ENCODE assay signal across 25 mouse cellular contexts in genomic region chr5:111975686-111976085, GRCm38 (mm10).
DNase-seq lines count a peak whose midpoint lies in the region; ATAC-seq lines count a peak whose summit lies in the region.
"Had no signal": no experiment of that assay in that cellular context is flagged by ENCODE, and none has a peak within 500 bp of the region (broad histone marks: within the 10 kb centered on the region; RNA-seq: fewer than 3 reads in every experiment).

No protein-coding gene starts in this region.

- ATAC-seq in forebrain, embryonic 12.5 days (ENCODE audit: low FRiP score): no peak
- 0 out of 2 replicates have a peak, but pooled peaks have one; percentile 43 for ATAC-seq in hindbrain, embryonic 14.5 days (ENCODE audit: low FRiP score)
- no peak for ATAC-seq in hindbrain, embryonic 16.5 days
- ATAC-seq in forebrain, embryonic 15.5 days (replicated peaks): no peak
- ATAC-seq: inflammation-experienced regulatory T-cells, adult 6 months had no signal

- peaks cover 10% of the 10 kb centered on the region for H3K9me3 ChIP-seq in forebrain, embryonic 12.5 days
- H3K9me3 ChIP-seq in forebrain, embryonic 10.5 days: peaks cover 12% of the 10 kb centered on the region
- no peaks in the 10 kb centered on the region; the same call in 1 of the 2 replicates for H3K9me3 ChIP-seq in hindbrain, embryonic 14.5 days (ENCODE audit: control insufficient read depth, low read length)
- H3K9me3 ChIP-seq in hindbrain, embryonic 16.5 days (ENCODE audit: control insufficient read depth, low read length): peaks cover 5% of the 10 kb centered on the region
- no peaks in the 10 kb centered on the region for H3K9me3 ChIP-seq in forebrain, embryonic 15.5 days
- H3K9me3 ChIP-seq: embryonic facial prominence, embryonic 15.5 days; limb, embryonic 15.5 days had no signal

- H3K36me3 ChIP-seq in forebrain, embryonic 12.5 days (replicated peaks): no peaks in the 10 kb centered on the region
- H3K36me3 ChIP-seq in forebrain, embryonic 10.5 days (replicated peaks): no peaks in the 10 kb centered on the region
- no peaks in the 10 kb centered on the region for H3K36me3 ChIP-seq in hindbrain, embryonic 14.5 days (replicated peaks; ENCODE audit: control insufficient read depth, insufficient read depth)
- H3K36me3 ChIP-seq in hindbrain, embryonic 16.5 days (ENCODE audit: control insufficient read depth, insufficient read depth, low read length): no peaks in the 10 kb centered on the region
- H3K36me3 ChIP-seq in forebrain, embryonic 15.5 days: no peaks in the 10 kb centered on the region
- H3K36me3 ChIP-seq: embryonic facial prominence, embryonic 15.5 days; limb, embryonic 15.5 days had no signal

- peaks cover 7% of the 10 kb centered on the region; the same call in 1 of the 2 replicates for H3K27me3 ChIP-seq in forebrain, embryonic 12.5 days
- H3K27me3 ChIP-seq in forebrain, embryonic 10.5 days (ENCODE audit: poor library complexity, severe bottlenecking): no peaks in the 10 kb centered on the region
- H3K27me3 ChIP-seq in hindbrain, embryonic 14.5 days (ENCODE audit: control insufficient read depth, insufficient read depth, low read length): no peaks in the 10 kb centered on the region
- no peaks in the 10 kb centered on the region for H3K27me3 ChIP-seq in hindbrain, embryonic 16.5 days (replicated peaks; ENCODE audit: control insufficient read depth, insufficient read depth, low read length)
- H3K27me3 ChIP-seq in forebrain, embryonic 15.5 days: no peaks in the 10 kb centered on the region
- H3K27me3 ChIP-seq: embryonic facial prominence, embryonic 15.5 days had no signal

- no peak overlapping the region for H3K4me2 ChIP-seq in forebrain, embryonic 12.5 days
- H3K4me2 ChIP-seq in hindbrain, embryonic 14.5 days (replicated peaks): no peak overlapping the region
- no peak overlapping the region for H3K4me2 ChIP-seq in hindbrain, embryonic 16.5 days (ENCODE audit: low read length)
- no peak overlapping the region for H3K4me2 ChIP-seq in forebrain, embryonic 15.5 days (replicated peaks)
- H3K4me2 ChIP-seq: embryonic facial prominence, embryonic 15.5 days; limb, embryonic 15.5 days; lung, embryonic 14.5 days had no signal

- no peak overlapping the region for H3K9ac ChIP-seq in forebrain, embryonic 12.5 days
- no peak overlapping the region for H3K9ac ChIP-seq in hindbrain, embryonic 14.5 days
- no peak overlapping the region for H3K9ac ChIP-seq in hindbrain, embryonic 16.5 days (ENCODE audit: low read depth, low read length)
- H3K9ac ChIP-seq in forebrain, embryonic 15.5 days (replicated peaks): no peak overlapping the region
- H3K9ac ChIP-seq: embryonic facial prominence, embryonic 15.5 days; limb, embryonic 15.5 days; liver, embryonic 14.5 days; lung, embryonic 14.5 days had no signal

- H3K4me3 ChIP-seq in forebrain, embryonic 12.5 days (replicated peaks): no peak overlapping the region
- no peak overlapping the region for H3K4me3 ChIP-seq in forebrain, embryonic 10.5 days
- H3K4me3 ChIP-seq in hindbrain, embryonic 14.5 days (replicated peaks; ENCODE audit: low read length): no peak overlapping the region
- no peak overlapping the region for H3K4me3 ChIP-seq in hindbrain, embryonic 16.5 days (ENCODE audit: low read length)
- no peak overlapping the region for H3K4me3 ChIP-seq in forebrain, embryonic 15.5 days
- H3K4me3 ChIP-seq: embryonic facial prominence, embryonic 15.5 days; heart, adult 2 months; limb, embryonic 15.5 days; megakaryocyte, embryonic 14.5 days had no signal

- DNase-seq in forebrain, embryonic 10.5 days (ENCODE audit: extremely low spot score, low spot score): no peak
- DNase-seq in hindbrain, embryonic 14.5 days (ENCODE audit: low spot score): no peak
- DNase-seq in retina, postnatal 1 day: peak; percentile 75
- DNase-seq in urinary bladder, postnatal 25 days (ENCODE audit: low spot score): no peak
- DNase-seq in left cerebral cortex, adult 18-20 months (ENCODE audit: low spot score in 2 of 2): no peak
- DNase-seq: cerebellum, adult 18-20 months; cerebellum, postnatal 14 days; gastrocnemius, postnatal 25 days; heart, adult 2 months; kidney, adult 2 months; left cerebral cortex, postnatal 4 days; lung, embryonic 14.5 days; lung, postnatal 36 days; midbrain, embryonic 14.5 days; right cerebral cortex, postnatal 25 days; thymus, postnatal 25 days had no signal

- peaks cover 7% of the 10 kb centered on the region; the same call in 1 of the 2 replicates for H3K4me1 ChIP-seq in forebrain, embryonic 12.5 days
- peaks cover 7% of the 10 kb centered on the region for H3K4me1 ChIP-seq in forebrain, embryonic 10.5 days
- H3K4me1 ChIP-seq in hindbrain, embryonic 14.5 days (replicated peaks; ENCODE audit: control insufficient read depth, insufficient read depth, low read length): no peaks in the 10 kb centered on the region
- no peaks in the 10 kb centered on the region for H3K4me1 ChIP-seq in hindbrain, embryonic 16.5 days (ENCODE audit: control insufficient read depth, insufficient read depth, low read depth, low read length)
- H3K4me1 ChIP-seq in forebrain, embryonic 15.5 days: peaks cover 6% of the 10 kb centered on the region
- H3K4me1 ChIP-seq: embryonic facial prominence, embryonic 15.5 days; limb, embryonic 15.5 days; megakaryocyte, embryonic 14.5 days had no signal

- WGBS in forebrain, embryonic 12.5 days: 32% methylated on average over 7 of the region's 7 CpGs
- 40% methylated on average over 7 of the region's 7 CpGs for WGBS in forebrain, embryonic 10.5 days
- WGBS in hindbrain, embryonic 14.5 days: 41% methylated on average over 7 of the region's 7 CpGs
- WGBS in hindbrain, embryonic 16.5 days: 34% methylated on average over 7 of the region's 7 CpGs
- WGBS in forebrain, embryonic 15.5 days: 25% methylated on average over 7 of the region's 7 CpGs

- peak overlapping the region; percentile 32; the same call in 1 of the 2 replicates for H3K27ac ChIP-seq in forebrain, embryonic 12.5 days
- no peak overlapping the region for H3K27ac ChIP-seq in forebrain, embryonic 10.5 days
- H3K27ac ChIP-seq in hindbrain, embryonic 14.5 days: 0 out of 2 replicates have a peak overlapping the region, but pooled peaks have one; percentile 3
- H3K27ac ChIP-seq in hindbrain, embryonic 16.5 days (ENCODE audit: low read depth, low read length): no peak overlapping the region
- H3K27ac ChIP-seq in forebrain, embryonic 15.5 days (replicated peaks): 0 out of 2 replicates have a peak overlapping the region, but pooled peaks have one; percentile 31
- H3K27ac ChIP-seq: embryonic facial prominence, embryonic 15.5 days; heart, adult 2 months; kidney, postnatal 0 days; limb, embryonic 15.5 days; liver, embryonic 14.5 days had no signal

Comparison
In these comparisons a context has a peak if more than half of its experiments do, and no peak if none do; other contexts are left out.
1. H3K27ac ChIP-seq: peak in forebrain, embryonic 12.5 days (single experiment), hindbrain, embryonic 14.5 days (single experiment) and forebrain, embryonic 15.5 days (single experiment); none in forebrain, embryonic 10.5 days (single experiment) and hindbrain, embryonic 16.5 days (single experiment).